Mouse (Mus musculus) kidney, embryonic 15.5 days (tissue): ENCODE measurements around the gene Trp53rkb. TPM values are rescaled to one million over a fixed set of nuclear protein-coding genes. Genes with fewer than 3 reads are reported as not detected.
"Not testable (repeated sequence)": the region's sequence is repeated elsewhere in the genome, so short reads cannot be mapped to it uniquely, and the experiment has no call there.

Experiments used
- ATAC-seq: fragments of 200-750 bp; cut with Nextera tagmentation; replicated peaks from 2 replicates; pipeline ENCODE4 v1.8.0; 2017; ENCODE audit warnings: moderate TSS enrichment; ENCODE audit not compliant: low FRiP score
- H3K27ac ChIP-seq: fragments of 300-500 bp; sonication (generic); 2 replicates; pipeline ENCODE4 v1.5.1; 2015; ENCODE audit warnings: mild to moderate bottlenecking, inconsistent platforms
- H3K27me3 ChIP-seq: fragments of 300-500 bp; sonication (generic); 2 replicates; pipeline ENCODE4 v1.6.1; 2015; ENCODE audit warnings: inconsistent platforms
- H3K36me3 ChIP-seq: fragments of 300-500 bp; sonication (generic); 2 replicates; pipeline ENCODE4 v1.6.1; 2015; ENCODE audit warnings: inconsistent platforms
- H3K4me1 ChIP-seq: fragments of 300-500 bp; sonication (generic); 2 replicates; pipeline ENCODE4 v1.6.1; 2015; ENCODE audit warnings: inconsistent platforms
- H3K4me2 ChIP-seq: fragments of 300-500 bp; sonication (generic); 2 replicates; pipeline ENCODE4 v1.6.1; 2015; ENCODE audit warnings: moderate library complexity, mild to moderate bottlenecking, inconsistent platforms
- H3K4me3 ChIP-seq: fragments of 300-500 bp; sonication (generic); replicated peaks from 2 replicates; pipeline ENCODE4 v1.5.1; 2015; ENCODE audit warnings: mild to moderate bottlenecking, inconsistent platforms
- H3K9ac ChIP-seq: fragments of 300-500 bp; sonication (generic); 2 replicates; pipeline ENCODE4 v1.6.1; 2015; ENCODE audit warnings: mild to moderate bottlenecking, inconsistent platforms
- H3K9me3 ChIP-seq: fragments of 300-500 bp; sonication (generic); replicated peaks from 2 replicates; pipeline ENCODE4 v1.6.1; 2016; ENCODE audit warnings: inconsistent platforms
- WGBS: fragments of 180-500 bp; shearing (Covaris S2); methylation state at CpG from one replicate; pipeline ENCODE4 v1.1.7; 2015; ENCODE audit warnings: mixed read lengths; 5-methylcytosine and 5-hydroxymethylcytosine counted together
- polyA plus RNA-seq: library from polyadenylated mRNA; unstranded; fragments of >200 nt; fragmentation: Nextera tagmentation; extraction: Ambion mirVana; gene quantifications from 2 replicates; pipeline ENCODE4 v1.2.1, GENCODE M21; 2015

Trp53rkb gene
- polyA plus RNA-seq, 1 experiment from 2014 or later, result 8.5 TPM

DNA sequence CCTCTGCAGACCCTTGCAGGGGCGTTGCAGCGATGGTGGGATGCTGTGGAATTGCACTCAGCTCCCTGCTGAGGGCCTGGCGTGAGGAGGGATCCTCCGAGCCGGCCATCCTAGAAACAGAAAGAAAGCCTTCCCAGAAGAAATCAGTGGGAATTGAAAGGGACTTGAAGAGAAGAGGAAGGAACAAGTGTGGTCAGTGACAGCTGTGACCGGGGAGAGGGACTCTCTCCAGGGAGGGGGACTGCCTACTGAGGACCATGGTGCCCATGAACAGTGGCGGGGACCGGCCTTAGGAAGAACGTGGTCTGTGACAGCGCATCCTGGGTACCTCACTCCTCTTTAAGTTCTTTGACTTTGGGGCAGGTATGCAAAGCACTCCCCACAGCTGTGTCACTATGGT is 18.7 kb upstream of the Trp53rkb start:
- no peak overlapping the region for H3K4me2 ChIP-seq
- no peak overlapping the region for H3K4me3 ChIP-seq
- 0 out of 2 replicates have a peak, but pooled peaks cover 5% of the 10 kb centered on the region for H3K4me1 ChIP-seq
- no peaks in the 10 kb centered on the region for H3K36me3 ChIP-seq
- ATAC-seq, result no peak
- no peaks in the 10 kb centered on the region for H3K27me3 ChIP-seq
- no peaks in the 10 kb centered on the region for H3K9me3 ChIP-seq
- no peak overlapping the region for H3K9ac ChIP-seq
- no peak overlapping the region for H3K27ac ChIP-seq
- WGBS, result 87% methylated on average over 9 of the region's 10 CpGs

DNA sequence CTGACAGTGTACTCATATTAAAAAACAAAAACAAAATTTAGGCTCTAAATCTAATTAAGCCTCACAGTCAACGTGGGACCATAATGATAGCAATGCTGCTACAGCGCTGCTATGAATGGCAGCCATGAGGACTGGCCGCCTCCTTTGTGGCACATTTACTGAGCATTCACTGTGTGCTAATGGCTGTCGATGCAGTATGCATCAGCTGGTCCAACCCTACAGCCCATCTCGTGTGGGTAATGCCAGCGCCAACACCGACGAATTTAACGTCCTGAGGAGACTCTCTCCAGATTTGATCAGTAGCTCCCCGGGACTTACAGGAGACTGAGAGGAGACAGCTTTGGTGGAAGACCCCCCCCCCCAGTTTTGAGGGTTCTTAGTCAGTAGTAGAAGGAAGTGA is 18.1 kb upstream of the Trp53rkb start:
- H3K4me1 ChIP-seq, result 0 out of 2 replicates have a peak, but pooled peaks cover 5% of the 10 kb centered on the region
- WGBS, result 89% methylated on average over 10 of the region's 10 CpGs
- no peak overlapping the region for H3K4me3 ChIP-seq
- H3K9me3 ChIP-seq, result no peaks in the 10 kb centered on the region
- H3K27me3 ChIP-seq, result no peaks in the 10 kb centered on the region
- H3K9ac ChIP-seq, result no peak overlapping the region
- H3K27ac ChIP-seq, result no peak overlapping the region
- no peak for ATAC-seq
- no peaks in the 10 kb centered on the region for H3K36me3 ChIP-seq
- H3K4me2 ChIP-seq, result no peak overlapping the region

- no peak for ATAC-seq
- H3K9me3 ChIP-seq, result no peaks in the 10 kb centered on the region
- 0 out of 2 replicates have a peak, but pooled peaks cover 5% of the 10 kb centered on the region for H3K4me1 ChIP-seq
- WGBS, result 62% methylated on average over 11 of the region's 11 CpGs
- no peaks in the 10 kb centered on the region for H3K27me3 ChIP-seq
- no peak overlapping the region for H3K4me2 ChIP-seq
- H3K4me3 ChIP-seq, result no peak overlapping the region
- H3K27ac ChIP-seq, result peak overlapping the region; percentile 6; the same call in 1 of the 2 replicates
- H3K9ac ChIP-seq, result no peak overlapping the region
- no peaks in the 10 kb centered on the region for H3K36me3 ChIP-seq
Observed at GRCm38 (mm10) chr2:166775357-166775893, 16.9 kb upstream of the Trp53rkb start.

- Histone ChIP-seq H3K4me1 (0 out of 2 replicates have a peak, but pooled peaks cover 5% of the 10 kb centered on the region), H3K9me3 (no peaks in the 10 kb centered on the region), H3K4me2 (no peak overlapping the region), H3K36me3 (no peaks in the 10 kb centered on the region), H3K4me3 (no peak overlapping the region), H3K27me3 (no peaks in the 10 kb centered on the region), H3K27ac (no peak overlapping the region), H3K9ac (no peak overlapping the region)
- no peak for ATAC-seq
- WGBS, result 35% methylated on average over 2 of the region's 2 CpGs
Observed at GRCm38 (mm10) chr2:166776272-166776671, 16.1 kb upstream of the Trp53rkb start.

- no peaks in the 10 kb centered on the region for H3K36me3 ChIP-seq
- no peak overlapping the region for H3K27ac ChIP-seq
- H3K4me2 ChIP-seq, result no peak overlapping the region
- no peak for ATAC-seq
- H3K9ac ChIP-seq, result no peak overlapping the region
- WGBS, result 76% methylated on average over 8 of the region's 8 CpGs
- no peaks in the 10 kb centered on the region for H3K27me3 ChIP-seq
- H3K9me3 ChIP-seq, result no peaks in the 10 kb centered on the region
- H3K4me3 ChIP-seq, result no peak overlapping the region
- H3K4me1 ChIP-seq, result peaks cover 8% of the 10 kb centered on the region; the same call in 1 of the 2 replicates
Observed at GRCm38 (mm10) chr2:166779956-166780355, 12.4 kb upstream of the Trp53rkb start.

DNA sequence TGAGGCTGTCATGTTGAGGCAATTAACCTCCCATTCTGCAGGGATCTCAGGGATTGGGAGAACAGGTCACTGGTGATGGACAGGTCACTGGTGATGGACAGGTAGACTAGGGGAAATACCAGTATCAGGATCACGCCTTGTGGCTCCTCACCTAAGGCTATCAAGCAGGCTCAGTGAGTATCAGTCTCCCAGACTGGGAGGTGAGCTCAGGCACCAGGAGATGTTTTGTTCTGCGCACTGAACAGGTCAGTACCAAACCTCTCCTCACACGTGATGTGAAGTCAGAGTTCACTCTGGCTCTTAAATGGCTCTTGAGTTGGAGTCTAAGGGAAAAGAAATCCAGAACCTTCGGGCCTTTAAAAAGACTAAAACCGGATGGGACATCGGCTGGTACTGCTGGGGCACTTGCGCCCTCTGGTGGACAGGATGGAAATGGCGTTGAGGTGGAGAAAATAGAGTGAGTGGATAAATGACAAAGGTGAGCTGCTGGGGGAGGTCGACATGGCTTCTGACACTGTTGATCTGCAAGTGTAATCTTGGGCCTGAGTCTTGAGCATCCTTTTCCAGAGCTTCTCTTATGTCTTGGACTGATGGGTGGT is 11.3 kb upstream of the Trp53rkb start:
- Histone ChIP-seq H3K4me1 (peaks cover 13% of the 10 kb centered on the region; the same call in 1 of the 2 replicates), H3K27ac (no peak overlapping the region), H3K9ac (no peak overlapping the region), H3K4me2 (no peak overlapping the region), H3K9me3 (no peaks in the 10 kb centered on the region), H3K4me3 (no peak overlapping the region), H3K27me3 (no peaks in the 10 kb centered on the region), H3K36me3 (no peaks in the 10 kb centered on the region)
- 15% methylated on average over 9 of the region's 9 CpGs for WGBS
- ATAC-seq, result peak; percentile 49; the same call in 1 of the 2 replicates

- Histone ChIP-seq H3K4me1 (peaks cover 17% of the 10 kb centered on the region), H3K4me2 (no peak overlapping the region), H3K27ac (no peak overlapping the region), H3K36me3 (no peaks in the 10 kb centered on the region), H3K9me3 (no peaks in the 10 kb centered on the region), H3K27me3 (no peaks in the 10 kb centered on the region), H3K9ac (no peak overlapping the region), H3K4me3 (no peak overlapping the region)
- no peak for ATAC-seq
- WGBS, result 84% methylated on average over 6 of the region's 6 CpGs
Observed at GRCm38 (mm10) chr2:166784376-166784775, 8.0 kb upstream of the Trp53rkb start.

DNA sequence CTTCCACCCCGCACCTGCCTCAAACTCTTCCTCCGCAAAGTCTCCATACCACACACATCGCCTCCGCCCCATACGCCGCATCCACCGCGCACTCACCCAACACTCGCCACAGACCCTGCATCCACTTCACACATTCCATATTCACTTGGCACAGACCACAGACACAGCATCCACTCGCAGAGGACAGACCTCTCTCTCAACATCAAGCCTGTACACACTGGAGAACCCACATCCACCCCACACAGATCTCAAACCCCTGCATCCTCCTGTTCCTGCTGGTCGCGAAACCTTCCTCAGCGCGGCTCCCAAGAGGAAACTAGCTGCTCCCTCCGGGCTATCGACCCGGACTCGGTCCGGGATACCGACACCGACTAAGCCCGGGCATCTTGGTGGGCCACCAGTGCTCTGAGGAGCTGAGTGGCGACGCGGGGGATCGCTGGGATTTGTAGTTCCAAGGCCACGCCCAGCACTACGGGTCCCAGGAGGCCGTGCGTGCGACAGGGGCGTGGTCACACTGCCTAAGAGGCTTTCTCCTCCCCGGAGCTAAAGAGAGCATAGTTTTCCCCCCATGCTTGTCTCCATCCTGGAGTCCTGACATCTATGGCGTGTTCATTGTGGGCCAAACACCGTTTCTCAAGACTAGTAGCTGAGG is 5.9 kb upstream of the Trp53rkb start:
- peak; percentile 96 for ATAC-seq
- Histone ChIP-seq H3K4me2 (peak overlapping the region; percentile 71), H3K4me1 (peaks cover 17% of the 10 kb centered on the region), H3K36me3 (no peaks in the 10 kb centered on the region), H3K27ac (no peak overlapping the region), H3K9ac (peak overlapping the region; percentile 71), H3K9me3 (no peaks in the 10 kb centered on the region), H3K27me3 (no peaks in the 10 kb centered on the region), H3K4me3 (peak overlapping the region; percentile 67)
- WGBS, result under 1% methylated on average over 35 of the region's 35 CpGs

- Histone ChIP-seq H3K9ac (no peak overlapping the region), H3K36me3 (peaks cover 10% of the 10 kb centered on the region)
Observed at GRCm38 (mm10) chr2:166791738-166792137, 593 bp upstream of the Trp53rkb start.

GRCm38 (mm10) chr2:166793542-166794214 is 1.3 kb downstream of the Trp53rkb start:
- peak overlapping the region; percentile 77 for H3K27ac ChIP-seq
- under 1% methylated on average over 64 of the region's 76 CpGs for WGBS
- H3K27me3 ChIP-seq, H3K9me3 ChIP-seq: not testable (repeated sequence)
- peak overlapping the region; percentile 67 for H3K4me2 ChIP-seq
- peaks cover 15% of the 10 kb centered on the region for H3K4me1 ChIP-seq
- peak; percentile 94 for ATAC-seq
- peak overlapping the region; percentile 83 for H3K9ac ChIP-seq
- peaks cover 30% of the 10 kb centered on the region for H3K36me3 ChIP-seq
- H3K4me3 ChIP-seq, result peak overlapping the region; percentile 85

More at GRCm38 (mm10) chr2:166791738-166792137, 593 bp upstream of the Trp53rkb start:
- Histone ChIP-seq H3K9me3 (no peaks in the 10 kb centered on the region), H3K4me1 (peaks cover 19% of the 10 kb centered on the region), H3K4me3 (no peak overlapping the region), H3K27me3 (no peaks in the 10 kb centered on the region), H3K27ac (no peak overlapping the region), H3K4me2 (no peak overlapping the region)
- no peak for ATAC-seq
- WGBS, result 77% methylated on average over 5 of the region's 5 CpGs

GRCm38 (mm10) chr2:166799615-166800472 is 7.5 kb downstream of the Trp53rkb start:
- no peak for ATAC-seq
- Histone ChIP-seq H3K36me3 (peaks cover 32% of the 10 kb centered on the region), H3K9me3 (no peaks in the 10 kb centered on the region), H3K27ac (no peak overlapping the region), H3K9ac (no peak overlapping the region), H3K27me3 (no peaks in the 10 kb centered on the region), H3K4me3 (no peak overlapping the region), H3K4me1 (peaks cover under 1% of the 10 kb centered on the region), H3K4me2 (no peak overlapping the region)
- WGBS, result 75% methylated on average over 11 of the region's 11 CpGs
